Mouse (Mus musculus) heart, postnatal 0 days (tissue): ENCODE measurements around the gene Ros1. TPM values are rescaled to one million over a fixed set of nuclear protein-coding genes. Genes with fewer than 3 reads are reported as not detected.

ENCODE experiments used
- ATAC-seq: fragments of 200-750 bp; cut with Nextera tagmentation; 2 replicates; pipeline ENCODE4 v1.8.0; 2017; ENCODE audit warnings: low read depth, moderate number of reproducible peaks, moderate library complexity; ENCODE audit not compliant: insufficient read depth
- DNase-seq: peaks from one replicate; pipeline ENCODE4 v3.0.0-alpha.2; 2016; ENCODE audit warnings: low spot score
- H3K27ac ChIP-seq: fragments of 300-500 bp; sonication (generic); 2 replicates; pipeline ENCODE4 v1.5.1; 2014; ENCODE audit warnings: low read depth, mild to moderate bottlenecking
- H3K27me3 ChIP-seq: fragments of 300-500 bp; sonication (generic); 2 replicates; pipeline ENCODE4 v1.6.1; 2014; ENCODE audit warnings: low read length, mixed read lengths; ENCODE audit not compliant: control insufficient read depth, insufficient read depth
- H3K36me3 ChIP-seq: fragments of 300-500 bp; sonication (generic); replicated peaks from 2 replicates; pipeline ENCODE4 v1.6.1; 2014; ENCODE audit warnings: low read length, mixed read lengths; ENCODE audit not compliant: control insufficient read depth, insufficient read depth
- H3K4me1 ChIP-seq: fragments of 300-500 bp; sonication (generic); 2 replicates; pipeline ENCODE4 v1.6.1; 2014; ENCODE audit warnings: antibody characterized with exemption; ENCODE audit not compliant: control insufficient read depth, insufficient read depth
- H3K4me2 ChIP-seq: fragments of 300-500 bp; sonication (generic); 2 replicates; pipeline ENCODE4 v1.6.1; 2014; ENCODE audit warnings: low read depth, mild to moderate bottlenecking, low read length, moderate library complexity
- H3K4me3 ChIP-seq: fragments of 300-500 bp; sonication (generic); 2 replicates; pipeline ENCODE4 v1.5.1; 2014; ENCODE audit warnings: low read depth, low read length
- H3K9ac ChIP-seq: fragments of 300-500 bp; sonication (generic); replicated peaks from 2 replicates; pipeline ENCODE4 v1.6.1; 2014; ENCODE audit warnings: low read depth, low read length, mixed read lengths
- H3K9me3 ChIP-seq: fragments of 300-500 bp; sonication (generic); replicated peaks from 2 replicates; pipeline ENCODE4 v1.6.1; 2016; ENCODE audit warnings: low read length; ENCODE audit not compliant: control insufficient read depth
- CTCF ChIP-seq: IDR thresholded peaks from 2 replicates; pipeline ENCODE4 v1.5.1; 2016; ENCODE audit warnings: antibody characterized with exemption, control low read depth, low read depth
- EP300 ChIP-seq: IDR thresholded peaks from 2 replicates; pipeline ENCODE4 v1.6.1; 2016; ENCODE audit warnings: antibody characterized with exemption, low read depth
- WGBS: fragments of 180-500 bp; shearing (Covaris S2); extraction: QIAGEN DNeasy Blood & Tissue Kit; methylation state at CpG from one replicate; pipeline ENCODE4 v1.1.7; 2014; 5-methylcytosine and 5-hydroxymethylcytosine counted together
- polyA plus RNA-seq: library from polyadenylated mRNA; unstranded; fragments of >200 nt; fragmentation: Nextera tagmentation; extraction: Ambion mirVana; gene quantifications from 2 replicates; pipeline ENCODE4 v1.2.1, GENCODE M21; 2015
- total RNA-seq: library from RNA; depleted of rRNA; stranded (reverse); fragments of >200 nt; gene quantifications from 2 replicates; pipeline ENCODE4 v1.2.3, GENCODE M21; 2014; ENCODE audit warnings: low replicate concordance

Gene Ros1
- total and polyA plus RNA-seq, 2 experiments from 2014 or later, result not detected

DNA sequence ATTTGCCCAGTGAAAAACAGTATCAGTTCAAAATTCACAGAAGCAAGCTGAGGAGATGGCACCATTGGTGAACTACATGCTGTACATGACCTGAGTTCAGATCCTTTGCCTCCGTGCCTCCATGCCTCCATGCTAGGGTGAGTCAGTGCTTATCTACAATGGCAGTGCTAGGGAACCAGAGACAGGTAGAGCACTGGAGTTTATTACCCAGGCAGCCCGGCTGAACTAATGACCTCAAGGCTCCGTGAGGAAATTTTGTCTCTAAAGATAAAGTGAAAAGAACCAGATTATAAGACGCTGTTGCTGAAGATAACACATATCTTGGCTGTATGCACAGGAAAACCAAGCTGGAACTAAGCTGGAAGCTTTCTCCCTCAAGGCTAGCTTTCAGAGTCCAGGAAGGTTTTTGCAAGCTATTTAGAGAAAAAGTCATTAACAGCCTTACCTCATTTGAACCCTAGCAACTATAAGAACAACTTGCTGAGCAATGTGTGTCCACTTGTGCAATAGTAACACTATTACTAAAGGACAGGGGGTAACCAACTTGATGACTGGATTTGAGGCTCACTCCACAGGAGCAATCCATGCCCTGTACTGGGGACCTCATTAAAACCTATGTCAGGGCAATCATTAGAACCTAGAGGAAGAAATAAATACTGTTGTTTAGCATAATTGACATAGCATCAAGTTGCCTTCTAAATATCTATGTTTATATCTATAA is 61.5 kb downstream of the Ros1 start:
- no peak overlapping the region for H3K27ac ChIP-seq
- no peak for DNase-seq
- no peak overlapping the region for H3K9ac ChIP-seq
- TF ChIP-seq EP300, result no peak
- no peaks in the 10 kb centered on the region for H3K9me3 ChIP-seq
- 14% methylated on average over 4 of the region's 4 CpGs for WGBS
- no peaks in the 10 kb centered on the region for H3K36me3 ChIP-seq
- no peak overlapping the region for H3K4me2 ChIP-seq
- H3K27me3 ChIP-seq, result no peaks in the 10 kb centered on the region
- no peak for ATAC-seq
- H3K4me3 ChIP-seq, result no peak overlapping the region
- no peaks in the 10 kb centered on the region for H3K4me1 ChIP-seq

- DNase-seq, result no peak
- Histone ChIP-seq H3K4me1 (no peaks in the 10 kb centered on the region), H3K9me3 (no peaks in the 10 kb centered on the region), H3K27ac (no peak overlapping the region), H3K27me3 (no peaks in the 10 kb centered on the region), H3K9ac (no peak overlapping the region), H3K4me2 (no peak overlapping the region), H3K36me3 (no peaks in the 10 kb centered on the region), H3K4me3 (no peak overlapping the region)
- no peak for ATAC-seq
- TF ChIP-seq EP300 (no peak), CTCF (no peak)
- WGBS, result 54% methylated on average over 2 of the region's 2 CpGs
These were observed 64.3 kb downstream of the Ros1 start for GRCm38 (mm10) chr10:52130762-52131161.

GRCm38 (mm10) chr10:52128874-52129412 is 66.1 kb downstream of the Ros1 start:
- H3K9ac ChIP-seq, result no peak overlapping the region
- H3K4me2 ChIP-seq, result no peak overlapping the region
- ATAC-seq (no peak), DNase-seq (no peak)
- no peaks in the 10 kb centered on the region for H3K36me3 ChIP-seq
- H3K4me1 ChIP-seq, result no peaks in the 10 kb centered on the region
- 47% methylated on average over 5 of the region's 5 CpGs for WGBS
- no peaks in the 10 kb centered on the region for H3K27me3 ChIP-seq
- no peak overlapping the region for H3K27ac ChIP-seq
- no peaks in the 10 kb centered on the region for H3K9me3 ChIP-seq
- H3K4me3 ChIP-seq, result no peak overlapping the region
- no peak for TF ChIP-seq EP300
- no peak for TF ChIP-seq CTCF

DNA sequence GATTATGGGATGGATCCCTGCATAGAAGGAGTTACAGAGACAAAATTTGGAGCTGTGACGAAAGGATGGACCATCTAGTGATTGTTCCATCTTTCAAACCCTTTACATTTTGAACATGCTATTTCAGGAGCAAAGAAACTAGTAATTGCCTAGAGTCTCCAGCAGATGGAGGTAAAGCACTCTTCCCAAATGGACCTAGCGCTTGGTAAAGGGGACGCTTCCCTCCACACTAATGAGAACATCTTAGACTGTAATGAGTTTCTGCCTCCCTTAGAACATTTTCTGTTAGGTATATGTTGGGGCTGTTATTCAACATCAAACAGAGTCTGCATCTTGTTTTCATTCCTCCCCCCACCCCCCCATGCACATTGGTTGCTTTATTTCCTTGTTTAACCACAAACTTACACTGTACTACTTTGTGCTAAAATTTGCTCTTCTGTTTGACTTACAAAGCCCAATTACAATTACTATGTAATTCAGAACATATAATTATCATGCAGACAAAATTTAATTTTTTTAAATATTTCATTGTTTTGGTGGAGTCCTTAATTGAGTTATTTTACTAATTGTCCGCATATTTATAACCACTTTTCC is 88.8 kb downstream of the Ros1 start:
- Histone ChIP-seq H3K36me3 (no peaks in the 10 kb centered on the region), H3K27ac (no peak overlapping the region), H3K4me1 (no peaks in the 10 kb centered on the region), H3K9ac (no peak overlapping the region), H3K4me3 (no peak overlapping the region), H3K9me3 (no peaks in the 10 kb centered on the region), H3K27me3 (no peaks in the 10 kb centered on the region), H3K4me2 (no peak overlapping the region)
- no peak for ATAC-seq
- WGBS, result 34% methylated on average over 4 of the region's 4 CpGs
- peak; percentile 54 for DNase-seq
- TF ChIP-seq EP300 (no peak), CTCF (peak; percentile 78)

- no peak for DNase-seq
- Histone ChIP-seq H3K27me3 (no peaks in the 10 kb centered on the region), H3K36me3 (no peaks in the 10 kb centered on the region), H3K9ac (no peak overlapping the region), H3K4me3 (no peak overlapping the region), H3K9me3 (no peaks in the 10 kb centered on the region), H3K4me2 (no peak overlapping the region), H3K4me1 (no peaks in the 10 kb centered on the region), H3K27ac (no peak overlapping the region)
- 51% methylated on average over 1 of the region's 1 CpGs for WGBS
- no peak for ATAC-seq
- TF ChIP-seq EP300 (no peak), CTCF (no peak)
These were observed 93.8 kb downstream of the Ros1 start for GRCm38 (mm10) chr10:52101273-52101672.

- Histone ChIP-seq H3K36me3 (no peaks in the 10 kb centered on the region), H3K4me3 (no peak overlapping the region), H3K27ac (no peak overlapping the region), H3K4me1 (no peaks in the 10 kb centered on the region), H3K9me3 (no peaks in the 10 kb centered on the region), H3K27me3 (no peaks in the 10 kb centered on the region), H3K4me2 (no peak overlapping the region), H3K9ac (no peak overlapping the region)
- DNase-seq (no peak), ATAC-seq (no peak)
- TF ChIP-seq EP300 (no peak), CTCF (no peak)
- WGBS, result 79% methylated on average over 4 of the region's 4 CpGs
These were observed 102.9 kb downstream of the Ros1 start for GRCm38 (mm10) chr10:52092181-52092580.
